Mouse (Mus musculus): ENCODE measurements around the gene Ranbp17.

The Ranbp17 gene

GRCm38 (mm10) chr11:33234134-33234533 is 279.4 kb downstream of the Ranbp17 start:
- DNase-seq (ENCODE audit: low spot score) = no peak

GRCm38 (mm10) chr11:33232056-33232455 is 281.5 kb downstream of the Ranbp17 start:
- DNase-seq (ENCODE audit: low spot score) = no peak

- DNase-seq (ENCODE audit: low spot score) = no peak
Observed at GRCm38 (mm10) chr11:33228186-33228585, 285.4 kb downstream of the Ranbp17 start.

- no peak for DNase-seq (ENCODE audit: low spot score)
Observed at GRCm38 (mm10) chr11:33226516-33226915, 287.0 kb downstream of the Ranbp17 start.

- DNase-seq (ENCODE audit: low spot score) = no peak
Observed at GRCm38 (mm10) chr11:33221566-33222365, 291.8 kb downstream of the Ranbp17 start.

GRCm38 (mm10) chr11:33220763-33221162 is 292.8 kb downstream of the Ranbp17 start:
- no peak for DNase-seq (ENCODE audit: low spot score)

GRCm38 (mm10) chr11:33217384-33218079 is 296.0 kb downstream of the Ranbp17 start:
- no peak for DNase-seq (ENCODE audit: low spot score)

- DNase-seq (ENCODE audit: low spot score) = no peak
Observed at GRCm38 (mm10) chr11:33207411-33207810, 306.1 kb downstream of the Ranbp17 start.

GRCm38 (mm10) chr11:33204966-33205365 is 308.6 kb downstream of the Ranbp17 start:
- no peak for DNase-seq (ENCODE audit: low spot score)

GRCm38 (mm10) chr11:33204329-33204705 is 309.2 kb downstream of the Ranbp17 start:
- no peak for DNase-seq (ENCODE audit: low spot score)

- no peak for DNase-seq (ENCODE audit: low spot score)
Observed at GRCm38 (mm10) chr11:33203383-33204328, 309.9 kb downstream of the Ranbp17 start, which contains the start of gene Tlx3. Gene Tlx3, minus strand, starts transcription at chr11:33203589.

- no peak for DNase-seq (ENCODE audit: low spot score)
Observed at GRCm38 (mm10) chr11:33202972-33203371, 310.6 kb downstream of the Ranbp17 start.

GRCm38 (mm10) chr11:33202296-33202695 is 311.2 kb downstream of the Ranbp17 start:
- no peak for DNase-seq (ENCODE audit: low spot score)

GRCm38 (mm10) chr11:33201626-33202010 is 311.9 kb downstream of the Ranbp17 start:
- DNase-seq (ENCODE audit: low spot score) = no peak

- no peak for DNase-seq (ENCODE audit: low spot score)
Observed at GRCm38 (mm10) chr11:33200764-33201625, 312.6 kb downstream of the Ranbp17 start.

GRCm38 (mm10) chr11:33199906-33200763 is 313.4 kb downstream of the Ranbp17 start:
- DNase-seq (ENCODE audit: low spot score) = no peak

GRCm38 (mm10) chr11:33199117-33199514 is 314.4 kb downstream of the Ranbp17 start:
- no peak for DNase-seq (ENCODE audit: low spot score)

GRCm38 (mm10) chr11:33198351-33199116 is 315.0 kb downstream of the Ranbp17 start:
- no peak for DNase-seq (ENCODE audit: low spot score)

- no peak for DNase-seq (ENCODE audit: low spot score)
Observed at GRCm38 (mm10) chr11:33197673-33198072, 315.9 kb downstream of the Ranbp17 start.

- DNase-seq (ENCODE audit: low spot score) = no peak
Observed at GRCm38 (mm10) chr11:33197133-33197514, 316.4 kb downstream of the Ranbp17 start.

Data from ovary, postnatal 10 days (tissue).